Mouse (Mus musculus) cortical plate, adult 2 months (tissue): ENCODE measurements around the gene Esd. TPM values are rescaled to one million over a fixed set of nuclear protein-coding genes. Genes with fewer than 3 reads are reported as not detected.

Experiments used
- H3K27ac ChIP-seq: fragments of 200-500 bp; 2 replicates; pipeline ENCODE4 v1.5.1; 2012; ENCODE audit warnings: low read length, control low read depth, inconsistent platforms; ENCODE audit not compliant: insufficient read depth
- H3K4me1 ChIP-seq: fragments of 200-500 bp; 2 replicates; pipeline ENCODE4 v1.6.1; 2011; ENCODE audit warnings: low read length; ENCODE audit not compliant: control insufficient read depth, insufficient read depth
- H3K4me3 ChIP-seq: fragments of 200-500 bp; 2 replicates; pipeline ENCODE4 v1.5.1; 2011; ENCODE audit warnings: mild to moderate bottlenecking, low read length, control low read depth; ENCODE audit not compliant: insufficient read depth
- CTCF ChIP-seq: fragments of 200-500 bp; IDR thresholded peaks from 2 replicates; pipeline ENCODE4 v1.5.1; 2011; ENCODE audit warnings: mild to moderate bottlenecking, control low read depth, low read length; ENCODE audit not compliant: insufficient read depth; ENCODE audit errors: extremely low read depth
- POLR2A ChIP-seq: fragments of 200-500 bp; IDR thresholded peaks from 2 replicates; pipeline ENCODE4 v1.6.1; 2011; ENCODE audit warnings: mild to moderate bottlenecking, low read length, control low read depth; ENCODE audit not compliant: insufficient read depth; ENCODE audit errors: extremely low read depth
- polyA plus RNA-seq: library from polyadenylated mRNA; depleted of rRNA; stranded (reverse); fragments of >200 nt; gene quantifications from 2 replicates; pipeline ENCODE4 v1.2.3, GENCODE M21; 2012

Esd gene
- polyA plus RNA-seq, 1 experiment, result 88.3 TPM

DNA sequence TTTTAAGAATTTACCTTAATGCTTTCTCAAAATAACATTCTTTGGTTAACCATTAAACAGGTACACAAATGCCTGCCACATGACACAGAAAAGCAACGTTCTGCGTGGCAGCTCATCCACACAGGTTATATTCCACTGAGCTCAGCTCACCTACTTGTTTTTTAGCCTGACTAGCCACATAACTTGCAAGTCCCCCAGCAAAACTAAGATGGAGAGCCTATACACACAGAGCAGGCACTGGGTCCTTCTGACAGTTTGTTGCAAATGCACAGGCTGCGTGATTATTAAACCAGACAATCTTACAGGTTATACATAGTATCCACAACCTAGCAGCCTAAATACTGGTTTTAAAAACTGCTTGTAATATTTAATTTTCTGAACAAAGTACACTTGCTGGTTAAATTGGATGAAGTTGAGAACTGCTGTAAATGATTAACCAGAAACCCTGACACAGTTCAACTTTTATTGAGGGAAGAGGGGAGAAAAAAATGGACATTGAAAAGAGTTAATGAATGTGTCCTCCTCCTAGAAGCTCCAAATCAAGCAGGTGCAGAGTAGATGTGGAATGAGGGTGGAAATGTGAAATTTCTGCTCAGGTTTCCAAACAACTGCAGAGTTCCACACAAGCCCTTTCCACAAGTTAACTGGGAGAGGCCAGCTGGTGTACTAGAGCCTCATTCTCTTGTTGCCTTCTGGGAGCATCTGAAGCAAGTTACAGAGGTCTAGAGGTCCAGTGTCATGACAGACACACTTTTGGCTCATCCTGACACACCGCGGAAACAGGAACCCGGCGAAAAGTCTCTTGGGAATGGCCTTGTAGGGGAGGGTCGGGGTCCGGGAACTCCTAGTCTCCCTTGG is 647 bp upstream of the Esd start:
- Histone ChIP-seq H3K27ac (no peak overlapping the region), H3K4me1 (no peaks in the 10 kb centered on the region), H3K4me3 (peak overlapping the region; percentile 71)
- TF ChIP-seq POLR2A (no peak), CTCF (no peak)

DNA sequence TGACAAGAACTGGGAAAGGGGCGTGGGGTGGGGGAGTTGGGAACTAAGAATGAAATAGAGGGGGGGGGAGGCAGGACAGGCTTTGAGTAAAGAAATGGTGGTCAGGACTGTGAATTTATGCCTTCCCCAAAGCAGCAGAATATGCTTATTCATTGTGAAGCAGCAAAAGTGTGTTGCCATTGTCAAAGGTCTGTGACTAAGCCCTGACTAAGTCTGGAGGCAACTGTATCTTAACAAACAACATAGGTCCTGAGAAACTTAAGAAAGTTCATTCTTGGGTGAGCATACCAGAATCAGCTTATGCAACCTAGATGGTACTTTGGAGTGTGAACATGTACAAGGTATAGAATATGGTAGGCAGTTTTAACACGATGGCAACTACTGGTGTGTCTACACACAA is 1.3 kb downstream of the Esd start:
- TF ChIP-seq CTCF, result no peak
- no peak for TF ChIP-seq POLR2A
- no peak overlapping the region; the same call in 1 of the 2 replicates for H3K4me3 ChIP-seq
- no peak overlapping the region for H3K27ac ChIP-seq
- H3K4me1 ChIP-seq, result no peaks in the 10 kb centered on the region

DNA sequence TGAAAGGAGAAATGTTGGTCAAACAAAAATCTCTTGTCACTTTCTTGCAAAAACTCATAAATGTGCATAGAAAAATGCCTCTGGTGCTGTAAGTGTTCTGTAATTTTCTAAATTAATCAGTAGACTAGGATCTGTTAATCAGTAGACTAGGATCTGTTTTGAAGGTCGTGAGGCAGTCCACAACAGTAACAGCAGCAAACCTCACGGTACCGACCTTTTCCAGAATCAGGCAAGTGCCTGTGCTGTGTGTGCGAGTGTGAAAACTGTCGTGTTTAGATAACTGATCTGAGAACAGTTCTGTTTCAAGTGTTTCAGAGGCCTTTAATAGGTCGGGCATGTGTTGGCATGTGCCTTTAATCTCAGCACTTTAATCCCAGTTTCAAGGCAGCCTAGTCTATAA is 3.4 kb downstream of the Esd start:
- no peak overlapping the region for H3K4me3 ChIP-seq
- no peaks in the 10 kb centered on the region for H3K4me1 ChIP-seq
- no peak overlapping the region for H3K27ac ChIP-seq
- TF ChIP-seq CTCF (no peak), POLR2A (no peak)

DNA sequence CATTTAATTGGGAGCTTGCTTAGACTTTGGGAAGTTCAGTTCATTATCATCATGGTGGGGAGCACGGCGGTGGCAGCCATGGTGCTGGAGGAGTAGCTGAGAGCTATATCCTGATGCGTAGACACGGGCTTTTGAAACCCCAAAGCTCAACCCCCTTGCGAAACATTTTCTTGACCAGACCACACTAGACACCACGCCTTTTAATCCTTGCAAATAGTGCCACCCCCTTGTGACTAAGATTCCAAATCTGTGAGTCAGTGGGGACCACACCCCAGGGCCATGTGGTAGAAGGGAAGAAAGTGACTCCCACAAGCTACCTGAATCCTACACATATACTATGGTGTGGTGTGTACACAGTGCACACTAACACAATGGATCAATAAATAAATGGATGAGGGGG is 4.8 kb downstream of the Esd start:
- no peaks in the 10 kb centered on the region for H3K4me1 ChIP-seq
- no peak overlapping the region for H3K27ac ChIP-seq
- H3K4me3 ChIP-seq, result no peak overlapping the region
- TF ChIP-seq POLR2A (no peak), CTCF (no peak)

DNA sequence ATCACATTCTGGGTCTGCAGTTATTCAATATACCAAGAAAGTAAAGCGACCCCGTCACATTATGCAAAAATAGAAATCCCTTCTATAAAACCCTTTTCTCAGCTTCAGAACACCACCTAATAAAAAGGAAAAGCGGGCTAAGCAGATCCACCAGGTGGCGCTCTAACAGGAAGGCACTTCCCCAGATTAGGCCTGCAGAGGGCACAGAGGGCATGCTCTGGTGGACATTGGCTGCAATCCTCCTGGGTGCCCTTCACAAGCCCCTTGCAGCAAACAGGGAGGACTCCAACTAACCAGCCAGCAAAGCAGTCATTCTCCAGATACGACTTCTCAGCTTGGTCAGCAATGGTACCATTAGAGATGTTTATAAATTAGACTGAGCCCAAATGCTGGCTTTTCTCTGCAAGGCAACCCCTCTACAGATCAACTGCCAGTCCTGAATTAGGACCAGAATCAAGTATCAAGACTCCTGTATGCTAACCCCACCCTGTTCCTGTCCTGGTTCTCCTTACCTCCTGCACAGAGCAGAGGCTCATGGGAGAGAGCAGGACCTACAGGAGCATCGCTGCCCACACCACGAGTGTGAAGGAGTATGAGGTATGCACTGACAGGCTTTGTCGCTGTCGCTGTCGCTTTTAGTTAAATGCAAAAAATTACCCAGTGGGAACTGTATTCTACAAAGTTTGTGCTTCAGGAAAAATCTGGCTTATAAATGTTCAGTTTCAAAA is 32.3 kb downstream of the Esd start:
- Histone ChIP-seq H3K4me1 (no peaks in the 10 kb centered on the region), H3K4me3 (no peak overlapping the region), H3K27ac (no peak overlapping the region)
- TF ChIP-seq POLR2A, result no peak
- TF ChIP-seq CTCF, result peak; percentile 81

DNA sequence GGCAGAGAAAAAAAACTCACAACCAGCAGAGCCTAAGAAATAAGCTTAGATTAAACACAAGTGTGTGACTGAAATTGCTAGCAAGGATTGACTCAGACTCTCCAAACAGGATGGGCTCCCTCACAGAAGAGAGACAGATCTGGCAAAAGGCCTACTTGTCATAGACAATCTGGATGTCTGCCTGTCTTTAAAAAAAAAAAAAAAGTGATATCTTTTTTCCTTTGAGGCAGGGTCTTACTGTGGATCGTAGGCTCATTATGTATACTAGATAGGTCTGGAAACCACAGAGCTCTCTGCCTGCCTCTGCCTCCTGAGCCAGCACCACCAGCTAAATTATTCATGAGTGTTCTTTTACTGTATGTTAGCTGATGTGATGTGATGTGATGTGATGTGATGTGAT is 35.8 kb downstream of the Esd start:
- TF ChIP-seq CTCF (no peak), POLR2A (no peak)
- H3K4me3 ChIP-seq, result no peak overlapping the region

DNA sequence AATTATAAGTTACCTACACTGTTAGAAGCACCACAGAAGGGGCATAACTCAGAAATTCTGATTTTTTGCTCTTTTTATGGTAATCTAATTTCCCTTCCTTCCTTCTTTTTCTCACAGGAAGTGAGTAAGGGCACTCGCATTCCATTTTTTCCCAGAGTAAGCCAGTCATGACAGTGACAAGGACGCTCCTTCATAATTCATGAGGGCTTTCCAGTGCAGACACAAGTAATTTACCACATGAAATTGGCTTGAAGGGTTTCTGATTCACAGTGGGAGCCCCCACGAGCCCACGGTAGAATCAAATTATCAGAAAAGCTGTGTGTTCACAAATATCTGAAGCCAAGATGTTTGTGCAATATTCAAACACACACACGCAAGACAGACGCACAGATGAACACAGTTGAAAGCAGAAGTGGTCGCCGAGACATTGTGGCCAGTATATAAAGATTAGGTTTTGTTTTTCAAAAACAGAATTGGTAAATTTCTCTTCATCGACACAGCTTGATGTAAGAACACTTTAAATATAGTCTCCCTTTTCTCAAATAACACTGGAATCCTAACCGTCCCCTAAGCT is 42.0 kb downstream of the Esd start:
- Histone ChIP-seq H3K4me1 (no peaks in the 10 kb centered on the region), H3K27ac (no peak overlapping the region), H3K4me3 (no peak overlapping the region)
- TF ChIP-seq CTCF (no peak), POLR2A (no peak)

More for the DNA sequence above, 35.8 kb downstream of the Esd start:
- Histone ChIP-seq H3K27ac (no peak overlapping the region), H3K4me1 (no peaks in the 10 kb centered on the region)

DNA sequence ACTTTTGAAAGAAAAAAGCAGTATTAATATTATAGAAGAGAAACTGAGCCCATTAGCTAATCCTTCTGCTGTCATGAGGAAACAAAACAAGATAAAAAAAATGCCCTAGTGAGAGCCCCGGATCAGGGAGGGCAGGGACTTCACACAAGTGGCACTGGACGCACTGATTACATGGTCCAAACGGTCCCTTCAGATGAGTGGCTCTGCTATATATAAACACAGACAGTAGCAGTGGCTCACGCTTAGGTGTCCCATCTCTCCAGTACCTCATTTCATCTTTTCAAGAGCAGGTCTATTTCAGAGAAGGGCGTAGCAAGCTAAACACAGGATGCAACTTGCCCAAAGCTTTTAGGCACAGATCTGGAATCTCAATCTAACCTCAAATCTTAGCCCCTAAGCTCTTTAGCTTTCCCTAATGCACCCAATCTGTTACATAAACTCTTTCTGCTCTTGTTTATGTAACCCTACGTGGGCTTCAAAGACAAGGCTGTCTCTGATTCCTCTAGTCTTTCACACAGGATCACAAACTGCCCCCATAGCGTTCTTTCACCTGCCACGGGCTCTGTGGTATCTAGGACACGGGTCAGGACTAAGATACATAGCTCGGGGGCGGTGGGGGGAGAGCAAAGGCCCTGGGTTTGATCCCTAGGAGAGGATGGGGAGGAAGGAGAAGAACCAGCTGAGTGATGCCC is 52.3 kb downstream of the Esd start:
- TF ChIP-seq POLR2A (no peak), CTCF (no peak)
- H3K4me1 ChIP-seq, result peaks cover 1% of the 10 kb centered on the region; the same call in 1 of the 2 replicates
- H3K4me3 ChIP-seq, result no peak overlapping the region
- H3K27ac ChIP-seq, result no peak overlapping the region

DNA sequence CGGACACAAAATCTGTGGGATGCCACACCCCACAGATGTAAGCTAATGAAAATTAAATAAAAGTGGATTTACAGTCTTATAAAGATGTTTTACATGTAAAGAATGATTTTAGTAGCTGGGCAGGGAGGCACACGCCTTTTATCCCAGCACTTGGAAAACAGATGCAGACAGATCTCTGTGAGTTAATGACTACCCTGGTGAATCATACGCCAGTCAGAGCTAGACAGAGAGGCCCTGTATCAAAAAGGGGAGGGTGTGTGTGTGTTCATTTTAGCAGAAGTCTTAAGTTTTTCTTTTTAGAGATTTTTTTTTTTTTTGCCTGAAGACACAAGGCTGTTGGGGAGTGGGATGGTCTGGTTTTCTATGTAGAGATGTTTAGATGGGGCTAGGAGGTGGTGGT is 55.6 kb downstream of the Esd start:
- TF ChIP-seq CTCF (no peak), POLR2A (no peak)
- Histone ChIP-seq H3K27ac (no peak overlapping the region), H3K4me1 (peaks cover 1% of the 10 kb centered on the region; the same call in 1 of the 2 replicates), H3K4me3 (no peak overlapping the region)
